Mouse (Mus musculus) G1E (cell line): ENCODE results near the gene Trmo.

Experiments
- CTCF ChIP-seq: IDR thresholded peaks from 2 replicates; pipeline ENCODE4 v1.5.1; 2012; ENCODE audit warnings: low read depth, low read length, inconsistent platforms, mixed read lengths
- TAL1 ChIP-seq: conservative IDR thresholded peaks from 2 replicates; pipeline ENCODE4 v1.6.1; 2012; ENCODE audit warnings: low read depth, low read length, inconsistent platforms, mixed read lengths

DNA sequence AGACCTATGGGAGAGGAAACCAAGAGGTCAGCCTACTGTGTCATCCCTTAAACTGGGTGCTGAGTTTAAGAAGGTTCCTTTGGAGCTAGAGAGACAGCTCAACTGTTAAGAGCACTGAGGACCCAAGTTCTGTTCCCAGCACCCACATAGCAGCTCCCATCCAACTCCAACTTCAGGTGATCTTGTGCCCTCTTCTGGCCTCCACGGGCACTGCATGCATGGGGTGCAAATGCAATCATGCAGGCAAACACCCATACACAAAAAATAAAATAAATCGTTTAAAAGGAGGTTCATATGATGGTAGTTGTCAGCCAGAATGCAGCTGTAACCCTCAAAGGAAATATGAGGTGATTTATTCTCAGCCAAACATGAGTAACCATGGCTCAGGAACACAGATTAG, 24.9 kb downstream of the Trmo start:
- TF ChIP-seq CTCF (no peak), TAL1 (no peak)
